Mouse (Mus musculus) layer of hippocampus, adult 18-20 months (tissue): ENCODE measurements around the gene Jund. TPM values are rescaled to one million over a fixed set of nuclear protein-coding genes. Genes with fewer than 3 reads are reported as not detected.
A peak's percentile ranks its signal among the peaks of the same experiment; 100 is the strongest.

ENCODE experiments used
- DNase-seq, 2 experiments: peaks; one replicate each; pipeline ENCODE4 v3.0.0; 2022; ENCODE audit warnings: low spot score in 2 of 2
- long read RNA-seq: library from polyadenylated mRNA; stranded (forward); transcript quantifications from one replicate; pipeline ENCODE4 v2.0.0, GENCODE M21; 2021
- total RNA-seq, 2 experiments: library from RNA; stranded (reverse); gene quantifications; 2 replicates each; pipeline ENCODE4 v1.2.3; 2021

Jund gene
- total RNA-seq = 100 to 1,000 TPM; 186 to 200 TPM
- long read RNA-seq, transcript Jund-201 (1 exons, 1,668 nt) = major isoform, 650 of 650 reads
- long read RNA-seq, partial matches to known transcripts = 0 of 650 reads
- long read RNA-seq, other reads (novel, unspliced or antisense) = 0 of 650 reads

DNA sequence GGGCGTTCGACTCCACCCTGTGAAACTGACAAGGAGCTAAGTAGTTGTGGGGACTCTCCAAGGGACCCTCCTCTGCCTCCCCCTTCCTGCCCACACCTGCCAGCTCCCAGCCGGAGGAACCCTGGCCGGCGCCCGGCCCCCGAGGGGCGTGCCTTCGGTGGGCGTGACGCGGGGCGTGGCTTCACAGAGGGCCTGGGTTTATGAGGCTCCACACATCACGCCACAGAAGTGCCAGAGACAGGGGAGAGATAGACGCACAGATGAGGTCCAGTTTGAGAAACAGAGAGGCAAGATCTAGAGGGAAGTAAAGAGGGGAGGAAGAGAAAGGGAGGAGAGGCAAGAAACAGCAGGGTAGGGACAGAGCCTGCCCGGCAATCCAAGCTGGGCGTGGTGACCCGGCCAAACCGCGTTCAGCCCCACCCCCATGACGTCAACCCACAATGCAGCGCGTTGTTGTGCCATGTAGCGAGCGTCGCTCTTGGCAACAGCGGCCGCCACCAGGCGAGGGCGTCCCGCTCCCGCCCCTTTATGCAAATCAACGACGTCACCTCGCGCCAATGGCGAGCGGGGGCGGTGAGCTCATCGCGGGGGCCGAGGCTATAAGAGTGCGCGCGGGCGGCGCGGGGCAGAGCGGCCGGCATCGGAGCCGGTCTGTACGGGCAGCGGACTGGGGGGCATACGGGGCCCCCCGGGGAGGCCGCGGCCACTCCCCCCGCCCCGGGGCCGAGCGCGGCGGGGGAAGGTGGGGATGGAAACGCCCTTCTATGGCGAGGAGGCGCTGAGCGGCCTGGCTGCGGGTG, at the start of gene Jund:
TSS of gene Jund (plus strand) at position 640 of the 800 bp plus-strand sequence.
- peak; percentile 98 to 99 for DNase-seq

DNA sequence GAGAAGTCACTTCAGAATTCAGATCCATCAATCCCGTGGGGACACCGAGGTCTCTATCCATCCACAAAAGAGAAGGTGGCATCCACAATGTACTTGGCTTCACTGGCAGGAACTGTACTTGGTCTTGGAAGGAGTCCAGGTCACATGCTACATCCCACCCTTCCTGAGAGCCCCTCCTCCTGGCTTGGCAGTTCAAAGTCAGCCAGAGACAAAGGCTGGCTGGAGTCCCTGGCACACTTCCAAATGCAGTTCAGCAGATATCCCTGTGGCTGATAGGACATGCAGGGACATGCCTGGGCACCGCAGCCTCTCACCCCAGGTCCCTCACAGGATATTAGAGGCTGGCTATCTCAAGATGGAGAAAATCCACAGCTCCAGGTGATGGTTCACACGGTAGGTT, 49.4 kb upstream of the Jund start:
- peak in 1 of 2 experiments; percentile 60 for DNase-seq

DNA sequence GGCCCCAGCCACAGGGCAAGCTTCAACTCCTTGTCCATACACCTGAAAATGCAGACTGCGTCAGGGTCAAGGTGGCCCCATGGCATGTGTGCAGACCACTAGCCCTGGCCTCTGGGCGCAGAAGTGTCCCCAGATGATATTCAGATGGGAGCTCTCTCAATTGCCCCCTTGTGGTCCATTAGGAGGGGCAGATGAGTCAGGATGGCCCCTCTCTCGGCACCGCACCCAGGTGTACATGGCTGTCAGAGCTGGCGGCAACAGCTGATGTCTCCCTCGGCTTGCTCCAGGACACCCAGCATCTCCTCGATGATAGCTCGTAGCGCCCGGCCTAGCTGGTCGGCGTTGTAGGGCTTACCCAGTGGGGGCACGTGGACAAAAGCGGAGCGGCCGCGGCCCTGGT, 48.4 kb upstream of the Jund start:
- DNase-seq = no peak

DNA sequence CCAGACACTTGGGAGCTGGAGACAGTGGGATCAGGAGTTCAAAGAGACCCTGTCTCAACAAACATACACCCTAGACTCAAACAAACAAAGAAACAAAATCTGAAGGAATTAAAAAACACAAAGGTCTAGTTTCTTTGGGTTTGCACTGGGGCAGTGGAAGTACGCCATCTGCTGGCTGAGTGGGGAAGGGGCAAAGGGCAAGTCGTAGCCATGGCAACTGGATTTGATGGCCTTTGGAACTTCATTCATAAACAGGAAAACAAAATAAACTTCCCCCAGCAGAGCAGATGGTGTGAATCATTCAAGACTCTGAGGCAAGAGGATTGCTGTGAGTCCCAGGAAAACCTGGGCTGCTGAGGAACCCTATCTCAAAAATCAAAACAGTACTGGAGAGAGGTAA, 45.5 kb upstream of the Jund start:
- DNase-seq = peak in 1 of 2 experiments; percentile 39

DNA sequence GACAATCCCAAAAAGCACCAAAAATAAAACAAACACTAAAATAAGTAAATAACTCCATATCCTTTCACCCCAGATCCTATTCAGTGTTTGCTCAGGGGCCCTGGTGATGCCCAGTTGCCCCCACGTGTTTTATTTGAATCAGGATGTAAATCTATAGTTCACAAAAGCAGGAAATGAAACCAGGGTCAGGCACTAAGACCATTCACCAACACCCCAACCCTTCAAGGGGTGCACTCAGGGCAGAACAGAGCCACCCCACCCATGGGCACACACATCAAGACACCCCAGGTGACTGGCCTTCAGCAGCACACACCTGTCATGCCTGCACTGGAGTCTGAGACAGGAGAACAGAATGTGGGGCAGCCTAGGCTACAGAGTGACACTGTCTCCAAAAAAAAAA, 44.6 kb upstream of the Jund start:
- DNase-seq = no peak

DNA sequence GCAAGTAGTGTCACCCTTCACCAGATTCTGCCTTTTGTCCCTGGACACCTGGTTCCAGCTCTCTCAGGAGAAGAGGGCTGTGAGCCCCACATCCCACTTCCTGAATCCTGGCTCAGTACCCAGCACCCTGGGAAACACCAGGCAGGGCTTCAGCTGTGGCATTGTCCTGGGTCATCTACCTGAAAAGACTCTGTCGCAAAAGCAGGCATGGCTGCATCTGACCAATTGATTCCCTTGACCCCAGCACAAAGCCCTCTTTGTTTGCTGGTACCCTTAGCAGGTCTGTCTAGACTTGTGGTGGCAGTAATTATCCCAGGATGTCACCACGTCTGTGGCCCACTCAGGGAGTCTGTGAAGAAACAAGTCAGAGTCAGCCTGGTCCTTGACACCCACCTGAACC, 43.3 kb upstream of the Jund start:
- no peak for DNase-seq

DNA sequence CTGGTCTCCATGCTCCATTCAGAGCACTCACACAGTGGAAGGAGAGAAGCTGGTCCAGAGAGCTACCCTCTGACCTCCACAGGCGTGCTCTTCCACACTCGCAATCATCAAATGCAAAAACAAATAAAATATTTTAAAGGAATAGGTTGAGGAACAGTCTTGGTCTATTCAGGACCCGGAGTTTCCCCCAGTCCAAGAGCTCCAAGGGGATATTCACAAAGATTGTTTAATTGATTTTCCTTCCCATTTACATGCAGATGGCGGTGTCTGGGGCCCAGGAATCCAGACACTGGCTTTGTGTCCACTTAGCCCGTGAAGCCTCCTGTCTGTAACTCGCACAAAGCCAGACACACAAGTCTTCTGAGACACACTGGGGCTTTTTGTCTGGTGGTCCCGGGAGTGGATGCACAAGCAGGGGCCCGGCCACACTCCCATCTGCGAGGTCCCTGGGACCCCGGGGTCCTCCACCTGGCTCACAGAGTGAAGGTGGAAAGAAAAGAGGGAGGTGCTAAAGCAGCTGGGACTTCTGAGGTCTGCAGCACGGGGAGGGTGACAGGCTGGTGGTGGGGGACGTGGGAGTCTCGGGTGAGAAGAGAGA, 42.5 kb upstream of the Jund start:
- no peak for DNase-seq

DNA sequence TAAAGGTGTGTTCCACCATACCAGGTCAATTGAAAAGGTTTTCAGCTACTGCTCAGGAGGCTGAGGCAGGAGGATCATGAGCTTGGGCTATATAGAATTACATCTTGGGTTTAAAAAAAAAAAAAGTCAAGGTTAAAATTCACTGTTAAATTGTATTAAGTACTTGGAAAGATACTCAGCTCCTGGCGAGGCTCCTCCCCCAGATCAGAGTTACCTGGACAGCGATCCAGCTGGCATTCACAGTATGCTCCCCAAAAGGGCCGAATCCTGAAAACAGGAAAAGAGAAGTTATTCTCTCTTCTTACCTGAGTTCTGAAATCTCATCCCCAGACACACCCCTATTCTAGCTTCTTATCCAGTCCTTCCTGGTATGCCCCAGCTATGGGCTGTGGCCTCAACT, 41.5 kb upstream of the Jund start:
- no peak for DNase-seq

DNA sequence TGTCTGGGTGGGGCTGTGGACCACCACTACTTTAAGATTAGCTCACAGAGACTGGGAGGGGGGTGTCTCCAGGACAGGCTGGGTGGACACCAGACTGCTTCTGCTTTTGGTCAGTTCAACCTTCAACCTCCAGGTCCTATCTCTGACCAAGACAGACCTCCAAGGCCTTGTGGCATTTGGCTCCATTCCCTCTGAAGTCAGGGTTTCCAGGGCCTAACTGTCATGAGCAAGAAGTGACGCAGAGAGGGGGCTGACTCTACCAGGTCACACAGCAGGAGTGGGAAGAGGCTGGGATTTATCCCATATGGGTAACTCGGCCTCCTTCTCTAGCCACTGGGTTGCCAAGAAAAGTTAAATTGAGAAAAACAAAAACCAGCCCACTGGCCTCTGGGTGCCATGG, 41.0 kb upstream of the Jund start:
- no peak for DNase-seq

DNA sequence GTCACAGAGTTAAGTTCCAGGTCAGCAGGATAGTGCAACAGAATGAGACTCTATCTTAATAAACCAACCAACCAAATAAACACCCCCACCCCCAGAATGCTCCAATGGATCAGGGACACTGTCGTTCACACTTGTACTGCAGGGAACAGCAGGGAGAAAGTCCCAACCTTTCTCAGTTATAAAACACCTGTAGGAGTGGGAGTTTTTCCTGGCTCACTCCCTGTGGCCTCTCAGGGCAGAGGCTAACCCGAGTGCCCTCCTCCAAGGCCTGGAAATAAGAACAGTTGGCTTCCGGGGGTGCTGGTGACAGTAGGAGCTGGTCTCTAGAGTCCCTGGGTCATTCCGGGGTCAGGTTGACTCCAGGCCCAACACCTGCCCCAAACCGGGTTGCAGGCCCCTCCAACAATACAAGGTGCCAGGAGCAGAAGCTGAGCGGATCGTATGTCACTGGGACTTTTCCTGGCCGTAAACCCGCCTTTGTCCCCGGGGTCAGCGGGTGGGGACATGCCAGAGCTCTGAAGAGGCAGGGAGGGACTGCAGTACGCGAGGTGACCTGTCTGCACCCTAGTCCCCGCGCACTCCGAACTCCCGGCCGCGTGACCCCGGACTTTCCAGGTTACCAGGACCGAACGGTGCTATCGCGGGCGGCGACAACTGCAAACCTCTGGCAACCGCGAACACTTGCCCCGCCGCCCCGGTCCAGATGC, 39.7 kb upstream of the Jund start:
- DNase-seq = no peak

DNA sequence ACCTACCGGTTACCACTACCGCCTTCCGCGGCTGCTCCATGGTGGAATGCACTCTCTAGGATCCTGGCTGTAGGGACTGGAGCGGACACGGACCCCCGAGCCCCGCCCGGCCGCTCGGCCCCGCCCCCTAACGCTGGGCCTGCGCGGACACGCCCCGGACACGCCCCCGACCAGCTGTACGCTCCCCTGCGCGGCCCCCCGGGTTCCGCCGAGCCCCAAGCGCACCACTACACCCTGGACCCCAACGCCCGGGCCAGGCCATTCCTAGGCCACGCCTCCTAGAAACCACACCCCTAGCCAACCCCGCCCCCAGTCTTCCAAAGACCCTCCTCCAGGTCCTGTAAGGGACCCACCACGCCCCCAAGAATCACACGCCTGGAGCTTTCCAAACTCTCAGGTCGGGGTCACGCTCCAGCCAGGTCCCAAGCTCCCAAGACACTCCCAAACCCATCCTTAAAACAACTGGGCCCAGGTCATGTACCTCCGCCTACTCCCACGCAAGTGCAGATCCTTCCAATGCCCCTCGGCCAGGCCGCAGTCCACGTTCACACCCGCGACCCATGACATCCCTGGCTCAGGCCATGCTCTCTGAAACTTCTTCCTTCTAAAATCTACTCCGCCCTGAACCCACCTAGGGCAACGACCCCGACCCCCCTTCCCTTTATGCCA, 39.0 kb upstream of the Jund start:
- DNase-seq = peak; percentile 43 to 73

DNA sequence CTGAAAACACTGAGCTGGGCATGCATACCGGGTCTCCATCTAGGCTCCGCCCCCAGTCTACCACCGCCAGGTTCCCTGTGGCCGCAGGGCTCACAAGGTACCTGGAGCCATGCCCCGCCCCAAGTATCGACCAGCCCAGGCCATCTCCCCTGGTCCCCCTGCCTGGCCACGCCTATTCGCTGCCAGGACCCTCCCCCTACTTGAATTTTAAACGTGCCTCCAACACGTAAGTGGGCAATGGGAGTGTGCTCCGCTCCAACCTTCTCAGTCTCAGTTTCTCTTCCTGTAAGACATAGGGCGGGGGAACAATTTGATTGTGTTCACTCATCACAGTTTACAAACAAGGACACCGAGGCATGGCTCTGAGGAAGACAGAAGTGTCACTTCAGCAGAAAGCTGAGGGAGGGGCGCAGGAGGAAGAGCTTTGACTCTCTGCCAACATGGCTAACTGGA, 38.5 kb upstream of the Jund start, which contains the start of gene Pgpep1:
TSS of gene Pgpep1 (minus strand) at position 116 of the 453 bp plus-strand sequence.
- no peak for DNase-seq

DNA sequence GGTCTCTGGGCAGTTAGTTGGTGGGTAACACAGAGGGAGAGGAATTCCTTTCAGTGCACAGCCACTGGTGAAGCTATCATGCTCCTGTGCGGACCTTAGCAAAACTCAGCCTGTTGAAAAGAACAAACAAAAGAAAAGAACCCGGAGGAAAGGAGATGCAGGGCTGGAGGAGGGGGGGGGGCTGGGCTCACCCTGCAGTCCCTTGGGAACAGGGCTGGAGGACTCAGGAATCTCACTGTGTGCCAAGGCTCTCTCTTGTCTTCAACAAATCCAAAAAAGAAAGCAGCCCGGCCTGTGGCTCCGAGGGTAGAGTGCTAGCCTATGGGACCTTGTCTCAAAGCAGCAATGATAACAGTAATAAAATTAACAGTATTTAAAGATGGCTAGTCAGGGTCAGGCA, 35.1 kb upstream of the Jund start:
- no peak for DNase-seq

DNA sequence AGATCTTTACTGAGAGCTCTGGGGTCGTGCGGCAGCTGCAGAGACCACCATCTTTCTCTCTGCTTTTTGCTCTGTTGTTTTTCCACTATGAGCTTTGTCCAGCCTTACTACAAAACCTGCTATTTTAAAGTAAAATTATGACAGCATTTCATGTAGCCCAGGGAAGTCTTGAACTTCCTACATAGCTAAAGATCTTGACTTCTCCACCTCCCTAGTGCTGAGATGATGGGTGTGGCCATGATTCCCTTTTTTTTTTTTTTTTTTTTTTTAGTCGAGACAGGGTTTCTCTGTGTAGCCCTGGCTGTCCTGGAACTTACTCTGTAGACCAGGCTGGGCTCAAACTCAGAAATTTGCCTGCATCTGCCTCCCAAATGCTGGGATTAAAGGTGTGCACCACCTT, 34.1 kb upstream of the Jund start:
- no peak for DNase-seq

DNA sequence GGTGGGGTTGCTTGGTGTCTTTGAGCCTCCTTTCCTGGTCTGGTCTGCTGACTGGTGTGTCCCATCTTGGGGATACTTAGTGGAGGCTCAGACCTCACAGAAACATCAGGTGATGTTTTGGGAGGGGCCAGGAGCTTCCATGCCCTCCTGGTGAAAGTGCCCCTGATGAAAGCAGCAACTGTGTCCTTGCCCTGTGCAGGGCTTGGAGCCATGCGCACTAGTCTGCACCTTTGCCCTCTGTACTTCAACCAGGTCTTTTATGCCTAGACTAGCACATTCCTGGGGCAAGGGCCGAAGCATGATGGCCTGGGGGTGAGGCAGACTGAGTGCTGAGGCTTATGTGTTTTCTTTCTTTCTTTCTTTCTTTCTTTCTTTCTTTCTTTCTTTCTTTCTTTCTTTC, 33.1 kb upstream of the Jund start:
- no peak for DNase-seq

DNA sequence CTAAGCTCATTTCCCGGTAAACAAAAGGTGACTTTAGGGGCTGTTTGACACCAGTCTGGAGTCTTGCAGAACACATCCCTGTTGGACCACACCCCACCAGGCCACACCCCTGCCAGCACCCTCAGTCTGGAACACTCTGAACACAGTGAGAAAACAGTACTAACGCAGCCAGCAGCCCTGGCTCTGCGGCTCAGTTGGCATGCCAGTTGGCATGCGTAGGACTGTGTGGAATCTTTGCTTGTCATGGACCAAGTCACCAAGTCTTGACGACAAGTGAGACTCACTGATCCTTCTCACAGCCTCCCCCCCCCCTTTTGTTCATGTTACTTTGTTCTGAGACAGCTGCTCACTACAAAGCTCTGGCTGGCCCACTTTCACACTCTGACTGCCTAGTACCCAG, 31.7 kb upstream of the Jund start:
- peak; percentile 67 to 85 for DNase-seq

DNA sequence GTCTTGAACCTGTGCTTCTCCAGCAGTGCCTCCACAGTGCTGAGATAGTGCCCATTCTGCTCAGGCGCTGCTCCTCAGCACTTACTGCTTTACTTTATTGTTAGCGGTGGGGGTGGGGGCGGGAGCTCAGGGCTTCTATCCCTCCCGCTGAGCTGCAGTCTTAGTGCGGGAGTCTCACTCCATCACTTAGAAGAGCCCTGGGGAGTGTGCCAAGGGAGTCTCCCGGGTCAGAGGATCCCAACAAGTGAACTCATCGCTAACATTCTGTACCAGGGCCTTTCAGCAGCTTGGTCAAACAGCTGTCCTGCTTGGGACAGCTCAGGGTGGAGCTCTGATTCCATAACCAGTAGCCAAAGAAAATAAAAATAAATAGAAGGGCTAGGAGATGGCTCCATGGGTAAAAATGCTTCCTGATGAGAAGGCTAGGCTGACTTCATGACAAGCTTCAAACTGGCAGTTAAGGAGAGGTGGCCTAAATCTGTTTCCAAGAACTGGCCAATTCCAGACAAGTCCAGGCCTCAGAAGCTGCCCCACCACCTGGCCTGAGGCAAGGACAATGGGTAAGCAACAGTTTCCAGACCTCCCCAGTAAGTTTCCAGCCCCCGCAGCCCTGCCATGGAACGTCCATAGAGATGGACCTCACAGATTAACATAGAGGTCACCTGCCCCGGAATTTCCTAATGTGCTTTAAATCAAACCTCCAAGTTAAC, 27.0 kb upstream of the Jund start:
- no peak for DNase-seq

DNA sequence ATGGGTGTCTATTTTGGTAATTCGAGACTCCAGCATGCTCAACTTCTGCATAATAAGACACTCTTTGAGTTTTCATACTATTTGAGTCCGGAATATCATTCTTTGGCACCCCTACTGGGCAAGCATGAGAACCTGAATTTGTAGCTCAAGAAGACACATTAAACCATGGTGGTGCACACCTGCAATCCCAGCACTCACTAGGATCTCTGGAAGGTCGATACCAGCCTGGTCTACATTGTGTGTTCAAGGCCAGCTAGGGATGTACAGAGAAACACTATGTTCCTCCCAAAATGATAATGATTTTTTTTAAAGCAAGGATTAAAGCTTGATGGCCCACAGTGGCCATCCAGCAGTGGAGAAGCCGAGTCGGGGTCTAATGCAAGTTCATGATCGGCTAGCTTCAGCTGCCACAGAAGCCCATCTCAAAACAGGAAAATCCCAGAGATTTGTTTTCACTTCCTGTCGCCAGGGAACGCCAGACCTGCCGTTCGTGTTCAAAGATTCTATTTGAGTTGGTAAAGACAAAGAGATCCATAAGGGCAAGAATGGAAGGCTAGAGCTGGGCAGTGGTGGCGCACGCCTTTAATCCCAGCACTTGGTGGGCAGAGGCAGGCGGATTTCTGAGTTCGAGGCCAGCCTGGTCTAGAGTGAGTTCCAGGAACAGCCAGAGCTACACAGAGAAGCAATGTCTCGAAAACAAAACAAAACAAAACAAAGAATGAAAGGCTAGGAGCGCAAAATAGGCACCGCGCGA, 26.2 kb upstream of the Jund start:
- no peak for DNase-seq

DNA sequence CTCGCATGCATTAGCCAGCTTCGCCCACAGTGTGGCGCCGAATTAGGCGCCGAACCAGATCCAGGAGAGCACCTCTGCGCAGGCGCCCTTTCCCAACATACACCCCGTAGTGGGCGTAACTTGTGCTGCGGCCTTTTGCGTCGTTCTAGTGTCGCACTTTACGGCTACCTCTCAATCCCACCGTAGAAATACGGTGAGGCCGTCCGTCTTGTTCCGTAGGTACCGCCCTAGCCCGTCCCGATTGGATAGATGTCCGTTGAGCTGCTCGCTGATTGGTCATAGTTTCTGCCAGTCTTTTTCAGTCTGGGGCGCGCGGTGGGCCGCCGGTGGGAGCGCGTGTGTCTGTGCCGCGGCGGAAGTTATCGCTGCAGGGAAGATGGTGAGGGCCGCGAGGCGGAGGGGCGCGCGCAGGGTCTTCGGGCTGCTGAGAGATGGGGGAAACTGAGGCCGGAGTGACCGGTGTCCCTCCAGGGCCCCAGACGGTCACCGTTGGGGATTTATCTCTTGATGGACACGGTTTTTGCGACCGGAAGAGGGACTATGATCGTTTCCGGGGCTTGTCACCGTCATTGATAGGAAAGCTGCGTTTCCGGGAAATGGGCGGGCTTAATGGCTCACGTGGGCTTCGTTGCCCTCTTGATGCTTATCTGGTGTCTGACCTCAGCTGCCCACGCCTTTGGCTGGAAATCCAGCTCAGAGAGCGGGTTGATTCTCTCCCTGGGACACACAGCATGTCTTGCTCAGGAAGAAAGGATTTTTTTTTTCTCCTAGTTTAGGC, 25.5 kb upstream of the Jund start, which contains the start of gene Lsm4:
TSS of gene Lsm4 (plus strand) at position 170 of the 778 bp plus-strand sequence.
- DNase-seq = peak; percentile 98 to 99
